Mouse (Mus musculus) lung, adult 2 months (tissue): Measurements from ENCODE around the gene Coq10b.

Source experiments
- CTCF ChIP-seq: fragments of 200-500 bp; IDR thresholded peaks from 2 replicates; pipeline ENCODE4 v1.5.1; 2011; ENCODE audit warnings: mild to moderate bottlenecking, low read length, control low read depth; ENCODE audit not compliant: insufficient read depth
- POLR2A ChIP-seq: fragments of 200-500 bp; IDR thresholded peaks from 2 replicates; pipeline ENCODE4 v1.6.1; 2011; ENCODE audit warnings: low read depth, mild to moderate bottlenecking, control low read depth, low read length, borderline replicate concordance; ENCODE audit errors: extremely low read depth

GRCm38 (mm10) chr1:55052355-55052953 is at the start of gene Coq10b:
- TF ChIP-seq CTCF (no peak), POLR2A (peak; percentile 66)
